Mouse (Mus musculus) neural tube, embryonic 14.5 days (tissue): ENCODE measurements at regions not wholly inside any gene's neighbourhood (a gene's known extent, or its start where the extent isn't known, plus 50 kb on each side); places are given as distances from the start of the nearest gene placed in this dataset.

Experiments
- ATAC-seq: fragments of 200-750 bp; cut with Nextera tagmentation; 2 replicates; pipeline ENCODE4 v1.8.0; 2017; ENCODE audit warnings: low read depth, mild to moderate bottlenecking, moderate TSS enrichment, moderate library complexity
- H3K27ac ChIP-seq: fragments of 300-500 bp; sonication (generic); 2 replicates; pipeline ENCODE4 v1.5.1; 2014; ENCODE audit warnings: low read depth, mild to moderate bottlenecking, control low read depth, low read length, moderate library complexity, mixed read lengths
- H3K27me3 ChIP-seq: fragments of 300-500 bp; sonication (generic); 2 replicates; pipeline ENCODE4 v1.6.1; 2014; ENCODE audit warnings: low read length; ENCODE audit not compliant: control insufficient read depth, insufficient read depth
- H3K36me3 ChIP-seq: fragments of 300-500 bp; sonication (generic); 2 replicates; pipeline ENCODE4 v1.6.1; 2014; ENCODE audit warnings: low read length, mixed read lengths; ENCODE audit not compliant: control insufficient read depth, insufficient read depth
- H3K4me1 ChIP-seq: fragments of 300-500 bp; sonication (generic); 2 replicates; pipeline ENCODE4 v1.6.1; 2014; ENCODE audit warnings: low read length; ENCODE audit not compliant: control insufficient read depth, insufficient read depth
- H3K4me2 ChIP-seq: fragments of 300-500 bp; sonication (generic); 2 replicates; pipeline ENCODE4 v1.6.1; 2014; ENCODE audit warnings: mild to moderate bottlenecking, low read depth, low read length, control low read depth
- H3K4me3 ChIP-seq: fragments of 300-500 bp; sonication (generic); 2 replicates; pipeline ENCODE4 v1.5.1; 2014; ENCODE audit warnings: low read depth, low read length, control low read depth, mixed read lengths
- H3K9ac ChIP-seq: fragments of 300-500 bp; sonication (generic); replicated peaks from 2 replicates; pipeline ENCODE4 v1.6.1; 2014; ENCODE audit warnings: low read depth, mild to moderate bottlenecking, control low read depth, low read length, mixed read lengths
- H3K9me3 ChIP-seq: fragments of 300-500 bp; sonication (generic); 2 replicates; pipeline ENCODE4 v1.6.1; 2016; ENCODE audit warnings: low read length; ENCODE audit not compliant: control insufficient read depth
- WGBS: fragments of 180-500 bp; shearing (Covaris S2); extraction: QIAGEN DNeasy Blood & Tissue Kit; methylation state at CpG from one replicate; pipeline ENCODE4 v1.1.7; 2014; 5-methylcytosine and 5-hydroxymethylcytosine counted together

DNA sequence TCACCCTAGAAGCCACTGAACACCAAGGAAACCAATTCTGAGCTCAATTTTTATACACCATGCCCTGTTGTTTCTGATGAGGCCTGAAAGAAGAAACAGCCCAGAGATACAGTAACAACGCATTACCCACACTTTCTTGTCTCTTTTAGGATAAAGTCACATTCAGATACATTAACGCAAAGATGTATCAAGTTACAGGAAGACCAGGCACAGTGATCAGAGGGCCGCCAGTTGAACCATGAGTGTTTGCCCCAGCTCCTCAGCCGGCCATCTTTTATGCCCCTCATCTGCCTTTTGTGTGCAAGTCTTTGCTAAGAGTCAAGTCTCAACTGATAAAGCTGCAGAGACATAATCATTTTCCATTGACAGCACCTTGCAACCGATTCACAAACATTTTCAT is 204.9 kb upstream of the Irx5 start:
- ATAC-seq: no peak
- no peak overlapping the region for H3K9ac ChIP-seq
- H3K27ac ChIP-seq: no peak overlapping the region
- H3K36me3 ChIP-seq: no peaks in the 10 kb centered on the region
- no peak overlapping the region for H3K4me3 ChIP-seq
- no peaks in the 10 kb centered on the region for H3K4me1 ChIP-seq
- H3K27me3 ChIP-seq: no peaks in the 10 kb centered on the region
- H3K9me3 ChIP-seq: no peaks in the 10 kb centered on the region
- WGBS: 78% methylated on average over 5 of the region's 5 CpGs
- no peak overlapping the region for H3K4me2 ChIP-seq

DNA sequence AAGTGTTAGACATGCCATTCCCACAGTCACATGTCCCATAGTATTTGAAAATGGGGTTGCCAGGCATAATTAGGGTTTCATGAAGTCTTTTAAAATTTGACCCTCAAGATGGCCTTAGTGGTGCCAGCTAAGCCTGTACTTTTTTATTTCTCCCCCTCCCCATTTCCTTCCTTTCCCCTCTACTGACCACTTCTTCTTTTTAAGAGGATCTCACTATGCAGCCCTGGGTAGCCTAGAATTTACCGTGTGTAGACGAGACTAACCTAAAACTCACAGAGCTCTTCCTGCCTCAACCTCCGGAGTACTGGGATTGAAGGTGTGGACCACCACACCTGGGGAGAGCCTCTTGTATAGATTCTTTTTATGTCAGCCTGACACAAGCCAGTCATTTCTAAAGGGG is 209.8 kb upstream of the Irx5 start:
- ATAC-seq: no peak
- Histone ChIP-seq H3K9ac (no peak overlapping the region), H3K9me3 (no peaks in the 10 kb centered on the region), H3K27me3 (no peaks in the 10 kb centered on the region), H3K27ac (no peak overlapping the region), H3K4me2 (no peak overlapping the region), H3K4me3 (no peak overlapping the region), H3K4me1 (no peaks in the 10 kb centered on the region), H3K36me3 (no peaks in the 10 kb centered on the region)
- 88% methylated on average over 3 of the region's 3 CpGs for WGBS

- Histone ChIP-seq H3K27me3 (no peaks in the 10 kb centered on the region; the same call in 1 of the 2 replicates), H3K36me3 (no peaks in the 10 kb centered on the region), H3K4me3 (no peak overlapping the region), H3K4me1 (peaks cover 7% of the 10 kb centered on the region; the same call in 1 of the 2 replicates), H3K9me3 (no peaks in the 10 kb centered on the region), H3K4me2 (no peak overlapping the region), H3K27ac (no peak overlapping the region), H3K9ac (no peak overlapping the region)
- 8% methylated on average over 16 of the region's 17 CpGs for WGBS
- no peak for ATAC-seq
These were observed 220.1 kb upstream of the Irx5 start for GRCm38 (mm10) chr8:92137091-92137882.

- H3K9me3 ChIP-seq: no peaks in the 10 kb centered on the region
- ATAC-seq: no peak
- H3K4me2 ChIP-seq: no peak overlapping the region
- H3K36me3 ChIP-seq: no peaks in the 10 kb centered on the region
- H3K4me1 ChIP-seq: peaks cover 7% of the 10 kb centered on the region; the same call in 1 of the 2 replicates
- 3% methylated on average over 13 of the region's 13 CpGs for whole genome bisulfite sequencing
- H3K4me3 ChIP-seq: no peak overlapping the region
- H3K27me3 ChIP-seq: no peaks in the 10 kb centered on the region; the same call in 1 of the 2 replicates
- no peak overlapping the region for H3K27ac ChIP-seq
- H3K9ac ChIP-seq: no peak overlapping the region
These were observed 221.0 kb upstream of the Irx5 start for GRCm38 (mm10) chr8:92136413-92136812.

DNA sequence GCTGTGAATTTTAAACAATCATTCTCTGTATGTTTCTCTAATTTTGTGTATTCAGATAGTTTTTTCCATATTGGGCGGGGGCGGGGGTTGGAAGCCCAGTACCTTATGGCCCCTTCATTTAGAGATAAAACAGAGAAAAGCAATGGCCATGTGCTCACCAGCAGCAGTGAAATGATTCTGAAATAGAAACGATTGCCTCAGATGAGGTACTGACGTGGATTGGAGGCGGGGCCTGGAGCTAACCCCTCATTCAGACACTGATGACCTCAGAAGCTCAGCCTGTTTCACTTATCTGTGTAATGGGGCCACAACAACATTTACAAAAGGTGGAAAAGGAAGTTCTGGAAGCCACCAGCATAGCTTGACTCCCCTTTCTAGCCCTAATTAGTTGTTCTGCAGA is 223.0 kb upstream of the Irx5 start:
- no peak overlapping the region for H3K4me2 ChIP-seq

DNA sequence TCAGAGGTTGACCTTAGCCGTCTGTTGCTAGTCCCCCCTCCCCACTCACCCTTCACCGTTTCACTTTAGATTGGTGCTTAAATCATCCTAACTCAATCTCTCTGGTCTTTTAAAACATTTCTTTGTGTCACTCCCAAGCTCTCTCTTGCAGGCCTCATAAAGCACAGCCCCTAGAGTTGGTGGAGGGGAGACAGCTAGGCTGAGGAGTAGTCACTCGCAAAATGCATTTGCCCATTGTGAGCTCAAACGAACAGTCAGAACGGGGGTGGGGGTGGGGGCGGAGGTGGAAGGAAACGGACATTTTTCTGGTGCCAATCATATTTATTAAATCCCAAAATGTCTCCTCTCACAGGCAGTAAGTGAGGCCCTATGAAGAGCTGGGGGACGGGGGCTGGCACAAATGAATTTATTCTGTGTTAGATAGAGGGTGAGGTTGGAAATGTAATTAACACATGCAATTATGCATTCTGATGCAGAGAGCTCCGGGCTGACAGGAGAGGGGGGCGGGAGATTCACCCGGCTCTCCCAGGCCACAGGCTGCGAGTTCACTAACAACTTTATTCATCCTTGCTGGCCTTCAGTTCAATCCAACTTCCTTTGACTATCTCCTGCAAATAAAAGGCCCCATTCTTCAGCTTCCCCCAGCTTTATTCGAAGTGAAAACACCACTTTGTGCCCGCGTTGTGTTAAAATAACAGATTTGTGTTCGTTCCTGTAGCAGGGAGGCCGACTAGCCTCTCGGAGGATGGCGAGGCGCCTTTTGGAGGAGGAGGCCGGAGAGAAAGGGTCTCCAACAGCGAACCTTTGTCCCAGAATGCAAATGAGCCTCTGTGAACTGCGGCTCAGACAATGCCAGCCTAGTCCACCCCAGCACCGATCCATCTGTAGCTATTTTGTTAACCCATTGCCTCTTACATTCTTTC is 223.7 kb upstream of the Irx5 start:
- H3K9me3 ChIP-seq: no peaks in the 10 kb centered on the region
- no peaks in the 10 kb centered on the region; the same call in 1 of the 2 replicates for H3K27me3 ChIP-seq
- WGBS: 7% methylated on average over 24 of the region's 24 CpGs
- peak overlapping the region; percentile 0; the same call in 1 of the 2 replicates for H3K27ac ChIP-seq
- 0 out of 2 replicates have a peak overlapping the region, but pooled peaks have one; percentile 4 for H3K4me2 ChIP-seq
- peak; percentile 78 for ATAC-seq
- peaks cover 7% of the 10 kb centered on the region; the same call in 1 of the 2 replicates for H3K4me1 ChIP-seq
- H3K4me3 ChIP-seq: no peak overlapping the region
- H3K36me3 ChIP-seq: no peaks in the 10 kb centered on the region
- no peak overlapping the region for H3K9ac ChIP-seq

More for the DNA sequence above, 223.0 kb upstream of the Irx5 start:
- peaks cover 7% of the 10 kb centered on the region; the same call in 1 of the 2 replicates for H3K4me1 ChIP-seq
- H3K9me3 ChIP-seq: no peaks in the 10 kb centered on the region
- H3K27me3 ChIP-seq: no peaks in the 10 kb centered on the region; the same call in 1 of the 2 replicates
- no peaks in the 10 kb centered on the region for H3K36me3 ChIP-seq
- no peak overlapping the region for H3K4me3 ChIP-seq
- ATAC-seq: peak; percentile 44
- no peak overlapping the region for H3K27ac ChIP-seq
- WGBS: 5% methylated on average over 5 of the region's 5 CpGs
- no peak overlapping the region for H3K9ac ChIP-seq

DNA sequence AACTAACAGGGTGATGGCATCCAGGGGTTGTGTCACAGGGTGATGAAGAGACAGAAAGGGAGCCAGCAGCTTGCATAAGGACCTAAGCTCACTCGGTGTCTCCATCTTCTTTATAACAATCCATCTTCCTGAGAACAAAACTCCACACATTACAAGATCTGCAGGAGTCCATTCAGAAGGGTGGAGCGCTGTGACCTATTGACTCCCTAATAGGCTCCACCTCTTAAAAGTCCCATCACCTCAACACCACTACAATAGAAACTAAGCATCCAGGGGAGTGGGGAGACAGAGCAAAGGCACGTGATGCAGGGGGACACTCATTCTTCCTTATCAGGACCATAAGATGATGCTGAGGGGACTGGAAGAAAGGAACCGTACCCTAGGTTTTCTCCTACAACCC is 224.5 kb upstream of the Irx5 start:
- H3K9me3 ChIP-seq: no peaks in the 10 kb centered on the region
- no peaks in the 10 kb centered on the region for H3K36me3 ChIP-seq
- no peak for ATAC-seq
- 7% methylated on average over 4 of the region's 4 CpGs for WGBS
- no peak overlapping the region for H3K4me2 ChIP-seq
- H3K4me1 ChIP-seq: peaks cover 7% of the 10 kb centered on the region; the same call in 1 of the 2 replicates
- no peak overlapping the region for H3K4me3 ChIP-seq
- no peaks in the 10 kb centered on the region; the same call in 1 of the 2 replicates for H3K27me3 ChIP-seq
- H3K9ac ChIP-seq: no peak overlapping the region
- H3K27ac ChIP-seq: no peak overlapping the region

- ATAC-seq: no peak
- Histone ChIP-seq H3K9me3 (no peaks in the 10 kb centered on the region), H3K9ac (no peak overlapping the region), H3K27ac (no peak overlapping the region), H3K4me1 (peaks cover 7% of the 10 kb centered on the region; the same call in 1 of the 2 replicates), H3K36me3 (no peaks in the 10 kb centered on the region), H3K4me2 (no peak overlapping the region), H3K27me3 (no peaks in the 10 kb centered on the region; the same call in 1 of the 2 replicates), H3K4me3 (no peak overlapping the region)
- 33% methylated on average over 5 of the region's 5 CpGs for WGBS
These were observed 224.9 kb upstream of the Irx5 start for GRCm38 (mm10) chr8:92132526-92132925.
